Mouse (Mus musculus) inflammation-experienced regulatory T-cells, adult 6 months (primary cell): Measurements from ENCODE around the gene Ccnk. TPM values are rescaled to one million over a fixed set of nuclear protein-coding genes. Genes with fewer than 3 reads are reported as not detected.

Experiments used
- ATAC-seq: one replicate; pipeline ENCODE4 v1.8.0; 2017
- polyA plus RNA-seq, 3 experiments: library from polyadenylated mRNA; unstranded; fragments of 100-300 nt; shearing (Covaris generic); gene quantifications; one replicate each; pipeline ENCODE4 v1.2.1; 2017

Gene Ccnk
- polyA plus RNA-seq, 3 experiments from 2014 or later = 3.9 to 6.3 (median 5.2) TPM

DNA sequence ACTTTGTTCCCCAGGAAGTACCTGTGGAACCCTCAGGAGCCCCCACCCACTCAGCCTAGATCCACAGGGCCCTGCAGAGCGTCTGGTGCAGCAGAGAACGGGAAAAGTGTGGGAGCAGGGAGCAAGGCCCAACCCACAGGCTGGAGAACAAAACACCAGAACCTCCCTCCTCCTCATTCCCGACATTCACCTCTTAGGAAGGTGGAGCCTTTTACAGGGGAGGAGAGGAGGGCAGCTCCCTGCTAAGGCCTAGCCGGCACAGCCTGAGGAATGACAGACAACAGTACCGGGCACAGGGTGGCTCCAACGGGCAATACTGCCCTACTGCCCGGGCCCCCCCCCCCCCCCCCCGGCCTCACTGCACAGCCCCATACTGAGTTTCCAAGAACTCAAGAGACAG lies 44.0 kb downstream of the Ccnk start:
- ATAC-seq = no peak

DNA sequence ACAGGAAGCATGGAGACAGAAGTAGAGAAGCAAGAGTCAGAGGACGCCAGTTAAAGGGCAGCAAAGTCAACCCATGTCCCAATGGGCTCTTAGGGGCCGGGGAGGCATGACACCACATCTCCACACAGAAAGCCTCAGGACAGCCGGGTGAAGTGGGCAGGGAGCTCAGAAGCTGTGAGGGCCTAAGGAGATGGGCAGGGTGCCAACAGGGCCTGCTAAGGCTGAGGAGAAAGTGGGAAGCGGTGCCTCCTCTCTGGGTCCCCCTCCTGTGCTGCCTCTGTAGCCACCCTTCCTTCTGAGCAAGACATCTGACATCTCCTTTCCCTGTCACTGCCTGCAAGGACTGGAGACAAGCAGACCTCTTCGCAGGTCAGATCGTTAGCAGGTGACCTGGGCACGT lies 46.4 kb downstream of the Ccnk start:
- ATAC-seq = no peak

DNA sequence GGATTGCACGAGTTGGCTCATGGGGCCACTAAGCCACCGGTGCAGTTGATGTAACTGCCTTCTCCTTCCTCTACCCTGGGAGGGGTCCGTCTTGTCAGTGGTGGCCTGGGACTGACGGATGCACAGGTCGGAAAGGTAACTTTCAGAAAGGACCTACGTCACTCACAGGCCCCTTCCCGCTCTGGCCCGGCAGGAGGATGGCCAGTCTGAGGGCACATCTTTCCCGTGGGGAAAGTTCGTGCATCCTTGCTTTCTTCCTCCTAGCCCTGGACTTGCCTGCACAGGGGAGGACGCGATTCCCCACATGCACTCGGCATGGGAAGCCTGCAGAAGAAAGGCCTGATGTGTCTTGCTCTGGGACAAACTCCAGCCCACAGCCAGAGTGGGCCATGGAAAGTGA lies 46.8 kb downstream of the Ccnk start:
- ATAC-seq = no peak

DNA sequence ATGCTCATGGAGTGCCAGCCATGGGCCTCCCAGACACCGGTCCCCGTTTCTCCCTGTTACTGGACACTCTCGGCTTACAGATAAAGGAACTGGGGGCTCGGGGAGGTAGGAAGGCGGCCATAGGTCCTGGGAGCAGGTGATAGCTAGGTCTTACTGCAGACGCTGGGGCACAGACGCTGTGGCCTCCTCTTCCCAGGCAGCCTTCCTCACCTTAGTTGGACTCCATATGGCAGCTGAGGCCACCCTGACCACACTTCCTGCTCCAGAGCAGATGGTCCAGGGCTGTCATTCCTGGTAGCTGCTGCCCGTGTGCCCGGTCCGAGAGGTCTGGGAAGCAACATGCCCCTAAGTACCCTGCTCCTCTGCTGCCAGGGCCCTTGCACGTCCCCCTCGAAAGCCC lies 47.6 kb downstream of the Ccnk start:
- ATAC-seq = no peak

DNA sequence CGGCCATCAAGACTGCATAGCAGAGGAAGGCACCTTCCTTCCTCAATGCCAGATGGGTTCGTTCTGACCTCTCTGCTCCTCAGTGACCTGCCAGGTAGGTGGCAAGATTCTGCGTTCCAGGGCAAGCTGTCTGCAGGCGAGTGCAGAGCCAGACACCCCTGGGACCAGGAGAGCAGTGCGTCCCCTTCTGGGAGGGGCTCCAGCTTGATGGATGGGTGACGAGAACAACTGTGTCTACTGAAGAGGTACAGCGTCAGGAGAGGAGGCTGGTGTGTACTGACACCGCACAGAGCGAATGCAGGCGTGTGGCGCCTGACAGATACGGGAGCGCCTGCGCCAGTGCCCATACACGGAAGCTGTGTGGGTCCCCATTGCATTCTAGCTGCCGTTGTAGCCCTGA lies 48.1 kb downstream of the Ccnk start:
- no peak for ATAC-seq

DNA sequence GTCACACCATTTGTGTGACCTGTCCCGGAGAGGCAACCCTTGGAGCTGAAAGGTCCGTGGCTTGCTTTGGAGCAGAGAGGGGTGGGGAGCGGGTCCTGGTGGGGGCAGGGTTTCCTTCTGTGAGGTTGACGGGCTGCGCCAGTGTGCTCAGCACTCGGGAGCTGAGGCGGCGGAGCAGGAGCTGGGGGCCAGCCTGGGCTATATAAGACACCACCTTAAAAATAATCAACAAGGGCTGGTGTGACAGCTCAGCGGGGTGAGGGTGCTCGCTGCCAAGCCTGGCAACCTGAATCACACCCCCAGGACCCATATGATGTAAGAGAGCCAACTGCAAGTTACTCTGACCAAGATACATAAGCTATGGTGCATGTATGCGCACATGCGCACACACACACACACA lies 50.7 kb downstream of the Ccnk start:
- ATAC-seq = no peak

DNA sequence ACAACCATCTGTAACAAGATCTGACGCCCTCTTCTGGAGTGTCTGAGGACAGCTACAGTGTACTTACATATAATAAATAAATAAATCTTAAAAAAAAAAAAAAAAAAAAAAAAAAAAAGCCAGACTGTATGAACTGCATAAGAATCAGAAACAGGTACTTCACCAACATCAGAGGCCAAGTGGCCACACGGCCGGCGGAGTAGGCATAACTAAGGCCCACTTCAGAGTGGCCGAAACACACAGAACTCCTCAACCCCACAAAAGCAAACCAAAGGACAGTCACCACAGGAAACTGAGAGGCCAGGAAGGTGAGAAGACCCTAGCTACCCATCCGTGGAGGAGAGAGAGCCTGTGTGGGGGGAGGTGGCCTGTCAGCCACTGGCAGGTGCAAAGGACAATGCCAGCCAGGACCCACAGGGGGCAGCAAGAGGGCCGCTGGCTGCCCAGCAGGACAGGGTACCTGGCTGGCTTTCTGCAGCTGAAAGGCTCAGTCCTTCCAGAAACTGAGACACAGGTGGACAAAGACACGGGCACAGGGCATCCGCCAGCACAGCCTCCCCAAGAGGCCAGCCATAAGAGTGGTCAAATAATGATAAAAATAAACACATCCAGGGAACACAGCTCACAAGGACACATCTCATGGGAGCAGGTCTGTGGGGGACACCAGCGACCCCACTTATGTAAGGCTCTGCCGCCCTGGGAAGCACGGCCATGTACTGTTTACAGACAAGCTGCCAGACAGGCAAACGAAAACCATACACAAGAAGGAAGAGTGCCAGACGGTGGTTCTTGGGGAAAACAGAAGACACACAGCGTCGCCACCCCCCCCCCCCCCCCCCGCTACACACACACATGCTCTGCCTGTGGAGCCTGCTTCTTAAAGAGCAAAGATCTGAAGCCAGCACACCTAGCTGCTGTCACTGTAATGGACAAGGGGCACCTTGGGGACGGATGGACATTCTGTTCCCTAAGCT lies 51.7 kb downstream of the Ccnk start:
- no peak for ATAC-seq

DNA sequence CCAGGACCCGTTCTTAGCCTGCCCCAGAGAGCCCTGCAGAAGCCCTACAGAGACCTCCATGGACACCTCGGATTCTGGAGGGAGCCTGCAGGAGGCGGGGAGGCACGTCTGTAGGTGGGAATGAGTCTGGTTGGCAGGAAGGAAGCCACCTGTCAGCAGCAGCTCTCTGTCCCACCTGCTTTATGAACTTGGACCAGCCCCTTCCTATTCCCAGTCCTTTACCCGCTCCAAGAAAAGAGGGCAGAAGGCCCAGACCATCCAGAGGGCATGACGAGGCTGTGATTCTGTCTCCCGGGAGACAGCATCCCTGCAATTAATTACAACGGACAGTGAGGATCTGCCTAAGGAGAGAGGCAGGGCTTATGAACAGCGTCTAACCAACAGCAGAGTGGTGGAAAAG lies 52.5 kb downstream of the Ccnk start:
- ATAC-seq = no peak

DNA sequence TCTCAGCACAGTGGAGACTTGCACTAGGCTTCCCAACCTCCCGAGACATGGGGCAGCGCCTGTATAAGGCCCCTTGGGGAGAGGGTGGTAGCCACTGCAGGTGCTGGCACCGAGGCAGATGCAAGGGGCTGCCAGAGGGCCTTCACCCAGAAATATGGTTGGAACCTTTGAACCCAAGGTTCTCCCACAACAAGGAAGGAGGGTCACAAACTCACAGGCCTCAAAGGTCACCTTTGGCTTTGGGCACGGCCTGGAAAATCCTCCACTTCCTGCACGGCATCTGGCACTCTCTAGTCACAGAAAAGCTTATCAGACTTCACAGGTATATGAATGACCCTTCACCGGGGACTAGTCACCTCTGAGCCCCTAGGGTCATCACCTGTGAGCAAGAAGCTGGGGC lies 54.4 kb downstream of the Ccnk start:
- ATAC-seq = no peak

DNA sequence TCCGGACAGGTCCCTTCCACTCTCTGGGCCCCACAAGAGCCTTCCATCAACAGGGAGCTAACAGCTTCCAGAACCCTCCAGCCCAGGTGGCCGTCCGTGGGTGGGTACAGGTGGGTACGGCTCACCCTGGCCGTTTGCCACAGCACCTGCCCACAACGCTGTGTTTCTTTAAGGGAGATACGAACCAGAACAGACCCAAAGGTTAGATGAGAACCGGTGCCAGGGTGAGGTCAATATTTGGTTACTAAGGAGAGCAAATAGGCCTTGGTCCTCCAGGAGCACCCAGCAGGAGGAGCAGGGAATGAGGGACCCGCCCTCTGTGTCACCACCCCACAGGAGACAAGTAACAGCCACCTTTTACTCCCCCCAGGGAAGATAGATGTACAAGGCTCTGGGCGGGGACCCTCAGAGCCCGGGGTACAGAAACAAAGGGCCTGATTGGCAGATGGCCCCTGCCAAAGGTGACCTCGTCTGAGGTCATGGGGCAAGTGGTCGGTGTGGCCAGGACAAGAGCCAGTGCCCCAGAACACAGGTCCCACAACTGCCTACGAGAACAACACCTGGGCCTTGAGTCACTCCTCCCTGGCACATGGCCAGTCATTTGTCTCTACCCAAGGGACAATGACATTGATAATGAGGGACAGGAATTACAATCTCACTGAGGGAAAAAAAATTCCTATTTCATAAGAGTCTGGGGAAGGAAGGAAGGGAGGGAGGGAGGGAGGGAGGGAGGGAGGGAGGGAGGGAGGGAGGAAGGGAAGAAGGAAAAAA lies 55.6 kb downstream of the Ccnk start:
- ATAC-seq = no peak

DNA sequence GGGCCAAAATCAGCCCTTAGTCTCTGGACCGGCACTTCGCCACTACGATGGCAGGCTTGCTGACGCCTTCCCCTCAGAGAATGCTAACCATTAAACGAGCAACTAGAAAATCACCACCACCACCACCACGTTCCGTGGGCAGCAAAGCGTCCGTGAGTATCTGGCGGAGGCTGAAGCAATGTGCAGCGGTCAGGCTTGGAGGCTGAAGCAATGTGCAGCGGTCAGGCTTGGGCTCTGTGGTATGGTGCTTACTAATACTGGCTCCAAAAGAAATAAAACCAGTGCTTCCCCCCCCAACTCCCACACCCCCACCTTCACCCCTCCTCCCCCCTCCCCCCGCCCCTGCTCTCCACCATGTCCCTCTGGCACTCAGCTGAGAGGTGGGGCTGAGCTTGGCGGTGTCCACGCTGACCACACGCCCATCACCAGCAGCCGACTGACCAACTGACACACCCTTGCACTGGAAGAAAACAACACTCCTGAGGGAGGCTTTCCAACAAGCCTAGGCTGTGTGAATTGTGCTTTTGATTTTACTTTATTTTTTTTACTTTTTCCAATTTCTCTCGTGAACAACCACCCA lies 56.7 kb downstream of the Ccnk start:
- no peak for ATAC-seq

DNA sequence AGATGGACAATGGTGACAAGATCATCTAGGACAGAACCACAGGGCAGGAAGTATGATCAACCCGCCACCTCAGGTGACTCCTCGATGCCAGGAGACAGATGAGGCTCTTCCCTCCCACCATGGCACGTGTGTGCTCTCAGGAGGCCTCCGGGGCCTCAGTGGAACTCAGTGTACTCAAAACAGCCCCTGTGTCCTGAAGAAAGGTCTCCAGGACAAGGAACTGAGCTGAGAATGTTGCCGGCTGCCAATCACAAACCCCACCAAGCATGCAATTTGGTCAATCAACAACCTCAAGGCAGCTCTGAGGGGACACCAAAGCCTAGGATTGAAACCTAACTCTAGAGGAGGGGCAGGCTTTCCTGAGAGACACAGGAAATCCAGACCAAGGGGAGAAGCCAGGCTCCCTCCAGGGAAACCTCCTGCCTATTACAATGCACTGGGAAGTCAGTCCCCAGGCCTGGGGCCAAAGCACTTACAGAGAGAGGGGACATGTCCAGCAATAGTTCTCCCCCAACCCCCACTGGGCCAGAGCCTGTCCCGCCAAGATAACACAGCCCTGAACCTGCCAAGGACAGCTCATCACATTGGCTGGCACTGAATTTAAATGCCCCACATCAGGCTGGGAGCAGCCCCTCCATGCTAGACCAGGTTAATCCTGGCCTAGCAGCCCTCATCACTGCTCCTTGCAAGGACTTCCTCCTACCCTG lies 58.1 kb downstream of the Ccnk start:
- no peak for ATAC-seq

DNA sequence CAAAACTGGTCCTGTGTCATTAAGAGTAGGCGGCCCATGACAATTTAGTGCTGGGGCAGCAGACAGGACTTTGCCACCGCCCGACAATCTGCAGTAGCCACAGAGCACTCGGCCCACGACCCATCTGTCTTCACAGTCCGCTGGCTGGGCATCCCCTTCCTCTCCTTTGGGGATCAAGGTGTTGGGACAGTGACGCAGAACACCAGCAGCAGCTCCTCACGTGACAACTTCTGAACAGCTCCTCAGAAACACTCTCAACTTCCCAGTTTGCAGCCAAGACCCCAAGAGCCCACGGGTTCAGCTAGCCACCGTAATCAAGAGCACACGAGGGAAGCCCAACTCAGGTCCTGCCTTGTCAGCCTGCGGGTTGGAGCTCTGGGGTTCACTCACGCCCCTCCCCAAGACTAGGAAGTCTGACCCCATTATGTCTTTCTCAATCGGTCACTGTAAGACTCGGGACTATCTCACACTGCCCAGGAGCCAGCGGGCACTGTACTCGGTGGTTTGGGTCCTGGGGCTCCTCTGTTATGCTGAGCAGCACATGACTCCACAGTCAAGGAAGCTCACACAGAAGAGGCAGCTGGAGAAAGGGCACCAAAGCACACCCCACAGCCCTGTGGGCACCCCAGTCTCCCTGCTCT lies 59.1 kb downstream of the Ccnk start:
- no peak for ATAC-seq

DNA sequence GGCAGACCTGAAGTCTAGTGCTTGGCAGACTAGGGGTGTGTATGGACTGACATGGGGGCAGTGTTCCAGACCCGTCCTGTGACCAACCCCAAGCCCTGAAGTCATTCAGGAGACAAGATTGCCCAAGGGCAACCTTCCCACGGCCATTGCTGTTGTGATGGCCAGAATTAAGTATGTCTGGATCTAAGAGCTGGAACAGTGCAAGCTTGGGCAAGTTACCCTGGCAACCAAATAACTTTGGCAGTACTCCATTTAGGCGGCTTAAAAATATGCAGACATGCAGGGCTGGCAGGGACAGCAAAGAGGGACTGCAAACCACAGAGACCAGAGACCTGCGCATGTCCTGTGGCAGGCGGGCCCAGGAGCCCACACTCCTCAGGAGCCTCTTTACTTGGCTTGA lies 60.1 kb downstream of the Ccnk start:
- ATAC-seq = no peak

DNA sequence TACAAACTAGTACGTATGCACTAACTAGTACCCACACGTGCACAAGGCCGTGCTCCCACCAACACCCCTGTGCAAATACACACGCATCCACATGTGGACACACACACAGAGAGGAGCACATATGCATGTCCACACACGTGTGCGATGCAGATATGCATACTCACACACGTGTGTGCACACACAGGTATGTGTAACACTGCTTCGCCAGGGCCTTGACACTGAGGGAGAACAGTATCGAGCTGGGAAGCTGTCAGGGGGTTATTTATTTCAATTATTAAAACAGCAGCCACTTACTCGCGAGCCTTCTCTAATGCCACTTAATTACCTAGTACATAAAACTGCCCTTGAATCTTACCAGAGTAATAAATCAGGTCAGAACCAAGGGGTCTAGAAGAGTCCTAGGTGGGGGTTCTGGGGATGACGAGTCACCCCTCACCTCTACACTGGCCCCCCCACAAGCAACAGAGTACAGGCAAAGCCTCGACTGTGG lies 61.1 kb downstream of the Ccnk start:
- no peak for ATAC-seq

DNA sequence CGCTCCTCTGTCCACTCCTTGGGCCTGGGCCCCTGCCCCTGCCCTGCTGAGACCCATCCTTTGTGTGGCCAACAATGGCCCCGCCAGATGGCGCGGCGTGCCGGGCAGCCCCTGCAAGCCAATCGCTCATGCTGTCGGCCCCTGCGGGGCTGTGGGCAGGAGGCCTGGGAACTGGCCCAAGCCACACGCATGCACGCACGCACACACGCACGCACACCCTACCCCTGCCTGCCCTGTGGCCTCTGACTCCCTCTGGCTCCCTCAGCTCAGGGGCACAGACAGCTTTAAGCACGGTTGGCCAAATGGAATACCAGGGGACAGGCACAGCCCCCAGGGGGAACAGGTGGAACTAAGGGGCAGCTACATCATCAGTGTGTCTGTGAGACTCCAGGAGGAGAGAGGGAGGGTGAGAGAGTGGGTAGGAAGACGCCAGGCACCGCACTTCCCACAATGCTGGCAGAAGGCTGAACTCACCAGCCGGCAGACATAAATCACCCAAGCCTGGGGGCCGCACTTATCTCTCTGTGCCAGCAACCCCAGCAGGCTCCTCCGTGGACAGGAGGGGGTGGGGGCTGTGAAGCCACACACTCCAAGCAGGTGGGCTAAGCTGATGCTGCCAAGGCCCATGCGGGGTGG lies 61.7 kb downstream of the Ccnk start:
- ATAC-seq = no peak

DNA sequence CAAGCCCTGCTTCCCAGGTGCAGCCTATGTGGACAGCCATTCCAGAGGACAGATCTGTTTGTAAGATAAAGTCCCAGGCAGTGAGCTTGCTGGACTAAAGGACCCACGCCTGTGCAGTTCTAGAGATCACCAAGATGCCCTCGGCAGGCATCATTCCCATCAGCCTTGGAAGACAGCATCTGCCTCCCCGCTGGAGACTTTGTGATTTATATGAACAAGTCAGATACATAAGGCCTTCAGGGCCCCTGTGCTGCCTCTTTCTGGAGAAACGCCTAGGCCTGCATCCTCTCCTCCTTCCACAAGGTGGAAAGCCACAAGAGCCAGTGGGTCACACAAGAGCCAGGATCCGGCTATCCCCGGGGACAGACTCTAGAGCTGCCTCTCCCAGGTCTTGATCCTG lies 62.2 kb downstream of the Ccnk start:
- no peak for ATAC-seq

DNA sequence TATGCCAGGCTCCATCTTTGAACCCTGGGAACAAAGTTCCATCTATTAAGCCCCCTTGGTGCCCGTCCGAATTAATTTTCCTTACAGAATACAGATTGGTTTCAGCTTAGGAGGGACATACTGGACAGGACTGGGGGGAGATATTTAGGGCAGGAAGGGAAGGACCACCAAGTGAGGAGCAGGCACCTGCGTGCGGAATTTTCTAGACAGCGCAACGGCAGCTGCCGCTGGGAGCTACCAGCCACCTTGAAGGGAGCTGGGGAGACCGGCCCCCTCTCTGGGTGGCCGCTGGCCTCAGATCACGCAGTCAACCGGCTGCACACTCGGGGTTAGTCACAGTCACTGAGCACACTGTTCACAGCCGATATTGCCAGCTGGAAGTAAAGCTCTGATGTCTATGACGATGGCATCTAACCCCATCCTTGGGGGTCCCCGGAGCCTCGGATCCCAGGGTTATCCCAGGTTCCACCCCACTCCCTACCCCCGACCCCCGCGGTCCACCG lies 62.9 kb downstream of the Ccnk start:
- ATAC-seq = no peak

DNA sequence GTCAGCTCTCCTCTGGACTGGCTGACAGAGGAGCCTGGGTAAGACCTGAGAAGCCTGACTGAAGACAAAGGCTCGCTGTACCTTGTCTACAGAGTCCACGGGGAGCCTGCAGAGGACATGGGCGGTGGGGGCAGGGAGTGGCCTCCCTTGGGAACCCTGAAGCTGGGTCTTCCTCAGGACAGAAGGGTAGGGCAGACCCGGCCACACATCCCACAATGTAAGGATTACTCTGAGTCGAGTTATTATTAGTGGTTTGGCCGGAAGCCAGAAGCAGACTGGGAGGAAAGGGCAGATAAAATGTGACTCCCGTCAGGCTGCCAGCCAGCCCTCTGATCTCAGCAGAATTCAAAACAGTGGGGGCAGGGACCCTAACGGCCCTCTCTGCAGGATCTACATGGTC lies 65.4 kb downstream of the Ccnk start:
- ATAC-seq = no peak

DNA sequence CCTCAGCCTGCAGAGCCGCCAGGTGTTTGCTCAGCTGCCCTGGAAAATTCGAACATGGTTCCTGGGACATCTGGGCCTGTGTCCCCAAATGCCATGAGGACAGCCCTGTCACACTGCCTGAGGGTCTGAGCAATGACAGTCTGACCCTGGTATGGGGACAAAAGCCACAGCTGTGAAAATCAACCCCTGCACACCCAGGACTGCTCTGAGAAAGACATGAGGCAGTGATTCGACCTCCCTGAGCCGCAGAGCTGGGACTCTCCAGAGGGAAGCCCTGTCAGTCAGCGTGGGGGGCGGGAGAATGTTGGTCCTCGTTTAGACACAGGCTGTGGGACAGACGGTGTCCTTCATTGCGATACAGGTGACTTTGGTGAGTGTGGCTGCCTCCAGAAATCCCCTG lies 66.2 kb downstream of the Ccnk start:
- no peak for ATAC-seq

DNA sequence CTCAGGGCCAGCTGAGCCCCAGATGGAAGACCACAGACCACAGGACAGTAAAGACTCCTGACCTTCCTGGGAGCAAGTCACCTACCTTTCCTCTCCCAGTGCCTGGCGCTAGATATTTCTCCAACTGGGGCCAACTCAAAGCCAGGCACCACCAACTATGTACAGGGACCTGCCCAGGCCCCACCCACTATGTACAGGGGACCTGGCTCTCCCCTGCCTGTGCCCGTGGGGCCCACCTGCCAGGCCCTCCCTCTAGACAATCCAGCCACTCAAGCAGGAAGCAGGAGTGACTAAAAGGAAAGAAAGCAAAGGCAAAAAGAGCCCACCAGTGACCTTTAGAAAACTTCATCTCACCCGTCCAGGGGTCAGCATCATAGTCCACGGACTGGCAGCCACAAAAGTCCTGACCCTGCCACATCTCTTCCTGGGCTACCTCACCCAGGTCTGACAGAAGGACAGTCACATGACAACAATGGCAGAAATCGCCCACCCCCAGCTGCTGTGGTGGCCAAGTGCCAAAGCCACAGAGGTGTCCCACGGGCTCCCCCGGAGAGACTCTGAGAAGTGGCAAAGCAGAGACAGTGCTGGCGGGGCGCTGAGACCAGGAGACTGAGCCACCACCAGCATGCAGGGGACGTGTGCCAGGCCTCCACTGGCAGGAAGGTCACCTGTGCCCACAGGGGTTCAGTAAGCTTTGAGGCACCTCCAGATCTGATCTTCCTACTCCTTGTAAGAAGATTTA lies 67.6 kb downstream of the Ccnk start:
- ATAC-seq = no peak
